In genomic region chr2:25265897-25266656, GRCm38 (mm10) we compare ENCODE assay signal across 8 mouse cellular contexts. TPM values are rescaled to one million over a fixed set of nuclear protein-coding genes. Genes with fewer than 3 reads are reported as not detected.
A peak's percentile ranks its signal among the peaks of the same experiment; 100 is the strongest.
DNase-seq lines count a peak whose midpoint lies in the region; ATAC-seq and TF ChIP-seq lines count a peak whose summit lies in the region.

No protein-coding gene starts in this region.

- H3K9ac ChIP-seq in heart, postnatal 0 days (replicated peaks; ENCODE audit: low read depth, low read length) = 0 out of 2 replicates have a peak overlapping the region, but pooled peaks have one; percentile 32

- no peaks in the 10 kb centered on the region for H3K9me3 ChIP-seq in heart, postnatal 0 days (replicated peaks; ENCODE audit: control insufficient read depth, low read length)

- H3K27me3 ChIP-seq in heart, postnatal 0 days (ENCODE audit: control insufficient read depth, insufficient read depth, low read length) = no peaks in the 10 kb centered on the region
- H3K27me3 ChIP-seq in small intestine, adult 2 months (ENCODE audit: control insufficient read depth, insufficient read depth, low read length) = no peaks in the 10 kb centered on the region
- no peaks in the 10 kb centered on the region for H3K27me3 ChIP-seq in thymus, adult 2 months (ENCODE audit: control insufficient read depth, insufficient read depth, low read length)

- peak overlapping the region; percentile 17; the same call in 1 of the 2 replicates for H3K4me2 ChIP-seq in heart, postnatal 0 days (ENCODE audit: low read depth, low read length)

- WGBS in heart, postnatal 0 days = 56% methylated on average over 6 of the region's 6 CpGs
- 23% methylated on average over 6 of the region's 6 CpGs for WGBS in small intestine, adult 2 months
- WGBS in thymus, adult 2 months = 61% methylated on average over 6 of the region's 6 CpGs

- peaks cover 30% of the 10 kb centered on the region for H3K4me1 ChIP-seq in heart, postnatal 0 days (ENCODE audit: control insufficient read depth, insufficient read depth)
- peaks cover 6% of the 10 kb centered on the region; the same call in 1 of the 2 replicates for H3K4me1 ChIP-seq in small intestine, adult 2 months (ENCODE audit: control insufficient read depth, insufficient read depth, insufficient read length, low read length)
- peaks cover 24% of the 10 kb centered on the region for H3K4me1 ChIP-seq in thymus, adult 2 months (replicated peaks; ENCODE audit: control insufficient read depth, insufficient read depth, low read length)

- TF ChIP-seq EP300 in heart, postnatal 0 days (IDR thresholded peaks at IDR 0.05; ENCODE audit: low read depth) = no peak

- peak; percentile 53; the same call in 1 of the 2 replicates for TF ChIP-seq POLR2A in small intestine, adult 2 months (IDR thresholded peaks at IDR 0.05; ENCODE audit: low read depth, low read length)
- no peak for TF ChIP-seq POLR2A in thymus, adult 2 months (IDR thresholded peaks at IDR 0.05; ENCODE audit: control insufficient read depth, extremely low read depth, insufficient read depth, low read length, poor library complexity)

- peak; percentile 45 to 50 for DNase-seq in lung, adult 18-20 months
- no peak for DNase-seq in lung, postnatal 10 days
- peak; percentile 99 for DNase-seq in cerebellum, adult 9-11 months
- no peak for DNase-seq in heart, postnatal 0 days (ENCODE audit: low spot score)
- DNase-seq in liver = peak; percentile 47
- no peak for DNase-seq in adrenal gland, postnatal 36 days
- DNase-seq in thymus, adult 2 months = no peak

- no peak for TF ChIP-seq CTCF in heart, postnatal 0 days (IDR thresholded peaks at IDR 0.05; ENCODE audit: low read depth)
- TF ChIP-seq CTCF in small intestine, adult 2 months (IDR thresholded peaks at IDR 0.05; ENCODE audit: extremely low read depth, insufficient read length, insufficient replicate concordance, low read depth, low read length) = no peak
- no peak for TF ChIP-seq CTCF in thymus, adult 2 months (IDR thresholded peaks at IDR 0.05; ENCODE audit: borderline replicate concordance, control insufficient read depth, extremely low read depth, insufficient read depth, low read length, poor library complexity)

- no peak overlapping the region for H3K4me3 ChIP-seq in heart, postnatal 0 days (ENCODE audit: low read depth, low read length)
- peak overlapping the region; percentile 66 for H3K4me3 ChIP-seq in small intestine, adult 2 months (ENCODE audit: low read depth, low read length)
- H3K4me3 ChIP-seq in thymus, adult 2 months (ENCODE audit: control insufficient read depth, insufficient read depth, low read length) = no peak overlapping the region

- peaks cover 22% of the 10 kb centered on the region for H3K36me3 ChIP-seq in heart, postnatal 0 days (replicated peaks; ENCODE audit: control insufficient read depth, insufficient read depth, low read length)
- H3K36me3 ChIP-seq in small intestine, adult 2 months (ENCODE audit: control insufficient read depth, insufficient read depth, low read length) = peaks cover 31% of the 10 kb centered on the region
- peaks cover 12% of the 10 kb centered on the region for H3K36me3 ChIP-seq in thymus, adult 2 months (ENCODE audit: control insufficient read depth, insufficient read depth, low read length)

- ATAC-seq in heart, postnatal 0 days (ENCODE audit: insufficient read depth, low read depth) = no peak

- H3K27ac ChIP-seq in heart, postnatal 0 days (ENCODE audit: low read depth) = no peak overlapping the region
- H3K27ac ChIP-seq in small intestine, adult 2 months (ENCODE audit: insufficient read depth, low read depth, low read length) = peak overlapping the region; percentile 95
- no peak overlapping the region for H3K27ac ChIP-seq in thymus, adult 2 months (ENCODE audit: control insufficient read depth, insufficient read depth, low read length)

RNA-seq across cellular contexts. Expression of gene Tprn, which starts 3.7 kb away (rescaled TPM):
- total RNA-seq in heart, postnatal 0 days (2014; rRNA removed; ENCODE audit: low replicate concordance) = 5.2 and 5.4 TPM in 2 replicates
- polyA plus RNA-seq in heart, postnatal 0 days (2015; fragmentation: Nextera tagmentation; extraction: Ambion mirVana) = 3.6 and 3.7 TPM in 2 replicates
- 183 and 436 TPM in 2 replicates for polyA plus RNA-seq in small intestine, adult 2 months (2012; rRNA removed)
- total RNA-seq in adrenal gland, postnatal 36 days (2021) = 1 to 10 TPM; 8.7 to 9.2 TPM
- 24.4 and 25.9 TPM in 2 replicates for polyA plus RNA-seq in thymus, adult 2 months (2012; rRNA removed)

RNA-seq across cellular contexts. Expression of gene Ssna1, which starts 6.2 kb away (rescaled TPM):
- 58.9 and 110 TPM in 2 replicates for total RNA-seq in heart, postnatal 0 days (2014; rRNA removed; ENCODE audit: low replicate concordance)
- 111 and 117 TPM in 2 replicates for polyA plus RNA-seq in heart, postnatal 0 days (2015; fragmentation: Nextera tagmentation; extraction: Ambion mirVana)
- 40.7 and 55.9 TPM in 2 replicates for polyA plus RNA-seq in small intestine, adult 2 months (2012; rRNA removed)
- total RNA-seq in adrenal gland, postnatal 36 days (2021) = 10 to 100 TPM; 43.8 to 45.1 TPM
- polyA plus RNA-seq in thymus, adult 2 months (2012; rRNA removed) = 164 and 182 TPM in 2 replicates

RNA-seq across cellular contexts. Expression of gene Anapc2, which starts 6.2 kb away (rescaled TPM):
- total RNA-seq in heart, postnatal 0 days (2014; rRNA removed; ENCODE audit: low replicate concordance) = 31.4 and 48.6 TPM in 2 replicates
- polyA plus RNA-seq in heart, postnatal 0 days (2015; fragmentation: Nextera tagmentation; extraction: Ambion mirVana) = 41.0 and 46.5 TPM in 2 replicates
- polyA plus RNA-seq in small intestine, adult 2 months (2012; rRNA removed) = 31.0 and 71.6 TPM in 2 replicates
- total RNA-seq in adrenal gland, postnatal 36 days (2021) = 10 to 100 TPM; 76.5 to 81.3 TPM
- polyA plus RNA-seq in thymus, adult 2 months (2012; rRNA removed) = 141 and 144 TPM in 2 replicates

RNA-seq across cellular contexts. Expression of gene Tmem203, which starts 10.8 kb away (rescaled TPM):
- 35.3 and 42.0 TPM in 2 replicates for total RNA-seq in heart, postnatal 0 days (2014; rRNA removed; ENCODE audit: low replicate concordance)
- polyA plus RNA-seq in heart, postnatal 0 days (2015; fragmentation: Nextera tagmentation; extraction: Ambion mirVana) = 25.6 and 26.5 TPM in 2 replicates
- 29.8 and 51.5 TPM in 2 replicates for polyA plus RNA-seq in small intestine, adult 2 months (2012; rRNA removed)
- total RNA-seq in adrenal gland, postnatal 36 days (2021) = 10 to 100 TPM; 22.6 to 38.8 TPM
- polyA plus RNA-seq in thymus, adult 2 months (2012; rRNA removed) = 66.1 and 79.1 TPM in 2 replicates

RNA-seq across cellular contexts. Expression of gene AL732309.1, which starts 19.4 kb away (rescaled TPM):
- total RNA-seq in heart, postnatal 0 days (2014; rRNA removed; ENCODE audit: low replicate concordance) = 4.8 and 6.9 TPM in 2 replicates
- polyA plus RNA-seq in heart, postnatal 0 days (2015; fragmentation: Nextera tagmentation; extraction: Ambion mirVana) = 0.97 and 1.6 TPM in 2 replicates
- polyA plus RNA-seq in small intestine, adult 2 months (2012; rRNA removed) = 15.3 and 45.8 TPM in 2 replicates
- 1 to 10 TPM; 4.1 to 4.8 TPM for total RNA-seq in adrenal gland, postnatal 36 days (2021)
- polyA plus RNA-seq in thymus, adult 2 months (2012; rRNA removed) = 41.1 and 43.0 TPM in 2 replicates

Comparison
In these comparisons a context has a peak if more than half of its experiments do, and no peak if none do; other contexts are left out.
1. DNase-seq: peak in lung, adult 18-20 months (2 of 2), cerebellum, adult 9-11 months (single experiment) and liver (single experiment); none in lung, postnatal 10 days (single experiment), heart, postnatal 0 days (single experiment), adrenal gland, postnatal 36 days (0 of 2) and thymus, adult 2 months (single experiment).